ENCODE assay signal across 12 mouse cellular contexts in genomic region chr1:139049881-139050472, GRCm38 (mm10).
DNase-seq lines count a peak whose midpoint lies in the region; ATAC-seq lines count a peak whose summit lies in the region.
"Had no signal": no experiment of that assay in that cellular context is flagged by ENCODE, and none has a peak within 500 bp of the region (broad histone marks: within the 10 kb centered on the region; RNA-seq: fewer than 3 reads in every experiment).

No protein-coding gene starts in this region.

- no peak overlapping the region for H3K4me2 ChIP-seq in embryonic facial prominence, embryonic 11.5 days (ENCODE audit: low read depth, low read length)
- no peak overlapping the region for H3K4me2 ChIP-seq in midbrain, embryonic 13.5 days (replicated peaks)
- no peak overlapping the region for H3K4me2 ChIP-seq in embryonic facial prominence, embryonic 14.5 days (ENCODE audit: low read depth, low read length)
- H3K4me2 ChIP-seq: kidney, embryonic 15.5 days; limb, embryonic 15.5 days had no signal

- H3K27me3 ChIP-seq in embryonic facial prominence, embryonic 11.5 days (ENCODE audit: control insufficient read depth, insufficient read depth, low read length) = no peaks in the 10 kb centered on the region
- no peaks in the 10 kb centered on the region for H3K27me3 ChIP-seq in embryonic facial prominence, embryonic 10.5 days (replicated peaks; ENCODE audit: low read depth, poor library complexity, severe bottlenecking)
- H3K27me3 ChIP-seq in midbrain, embryonic 13.5 days = no peaks in the 10 kb centered on the region
- H3K27me3 ChIP-seq in midbrain, embryonic 10.5 days (ENCODE audit: low read depth, poor library complexity, severe bottlenecking) = no peaks in the 10 kb centered on the region
- H3K27me3 ChIP-seq in embryonic facial prominence, embryonic 14.5 days (replicated peaks; ENCODE audit: control insufficient read depth, insufficient read depth, low read length) = no peaks in the 10 kb centered on the region
- H3K27me3 ChIP-seq: kidney, embryonic 15.5 days; limb, embryonic 15.5 days had no signal

- no peak overlapping the region for H3K9ac ChIP-seq in embryonic facial prominence, embryonic 11.5 days (replicated peaks; ENCODE audit: low read length)
- H3K9ac ChIP-seq in midbrain, embryonic 13.5 days (replicated peaks) = no peak overlapping the region
- H3K9ac ChIP-seq in embryonic facial prominence, embryonic 14.5 days (ENCODE audit: low read depth, low read length) = no peak overlapping the region
- H3K9ac ChIP-seq: kidney, embryonic 15.5 days; limb, embryonic 15.5 days had no signal

- H3K4me3 ChIP-seq in embryonic facial prominence, embryonic 11.5 days (ENCODE audit: low read depth, low read length) = no peak overlapping the region
- no peak overlapping the region for H3K4me3 ChIP-seq in embryonic facial prominence, embryonic 10.5 days
- no peak overlapping the region for H3K4me3 ChIP-seq in midbrain, embryonic 13.5 days (replicated peaks)
- no peak overlapping the region for H3K4me3 ChIP-seq in midbrain, embryonic 10.5 days
- H3K4me3 ChIP-seq in embryonic facial prominence, embryonic 14.5 days (ENCODE audit: low read depth, low read length) = no peak overlapping the region
- H3K4me3 ChIP-seq: kidney, embryonic 15.5 days; limb, embryonic 15.5 days had no signal

- no peak overlapping the region for H3K27ac ChIP-seq in embryonic facial prominence, embryonic 11.5 days (replicated peaks; ENCODE audit: low read depth, low read length)
- H3K27ac ChIP-seq in embryonic facial prominence, embryonic 10.5 days (replicated peaks) = no peak overlapping the region
- 0 out of 2 replicates have a peak overlapping the region, but pooled peaks have one; percentile 0 for H3K27ac ChIP-seq in midbrain, embryonic 13.5 days
- H3K27ac ChIP-seq in midbrain, embryonic 10.5 days (replicated peaks) = no peak overlapping the region
- no peak overlapping the region for H3K27ac ChIP-seq in embryonic facial prominence, embryonic 14.5 days (replicated peaks; ENCODE audit: low read depth, low read length)
- H3K27ac ChIP-seq: kidney, embryonic 15.5 days; limb, embryonic 15.5 days had no signal

- no peaks in the 10 kb centered on the region for H3K9me3 ChIP-seq in embryonic facial prominence, embryonic 11.5 days (replicated peaks; ENCODE audit: control insufficient read depth, low read length)
- no peaks in the 10 kb centered on the region for H3K9me3 ChIP-seq in embryonic facial prominence, embryonic 10.5 days
- no peaks in the 10 kb centered on the region for H3K9me3 ChIP-seq in midbrain, embryonic 13.5 days
- H3K9me3 ChIP-seq in midbrain, embryonic 10.5 days (replicated peaks) = no peaks in the 10 kb centered on the region
- no peaks in the 10 kb centered on the region for H3K9me3 ChIP-seq in embryonic facial prominence, embryonic 14.5 days (ENCODE audit: control insufficient read depth, low read length)
- H3K9me3 ChIP-seq: kidney, embryonic 15.5 days; limb, embryonic 15.5 days had no signal

- WGBS in embryonic facial prominence, embryonic 11.5 days = 74% methylated on average over 11 of the region's 11 CpGs
- 74% methylated on average over 11 of the region's 11 CpGs for WGBS in embryonic facial prominence, embryonic 10.5 days
- 80% methylated on average over 11 of the region's 11 CpGs for WGBS in midbrain, embryonic 13.5 days
- 89% methylated on average over 11 of the region's 11 CpGs for WGBS in midbrain, embryonic 10.5 days
- 64% methylated on average over 11 of the region's 11 CpGs for WGBS in embryonic facial prominence, embryonic 14.5 days

- no peaks in the 10 kb centered on the region for H3K36me3 ChIP-seq in embryonic facial prominence, embryonic 11.5 days (replicated peaks; ENCODE audit: control insufficient read depth, insufficient read depth, low read depth, low read length)
- H3K36me3 ChIP-seq in embryonic facial prominence, embryonic 10.5 days (replicated peaks) = no peaks in the 10 kb centered on the region
- H3K36me3 ChIP-seq in midbrain, embryonic 13.5 days = no peaks in the 10 kb centered on the region
- H3K36me3 ChIP-seq in midbrain, embryonic 10.5 days = 0 out of 2 replicates have a peak, but pooled peaks cover 3% of the 10 kb centered on the region
- no peaks in the 10 kb centered on the region; the same call in 1 of the 2 replicates for H3K36me3 ChIP-seq in embryonic facial prominence, embryonic 14.5 days (ENCODE audit: control insufficient read depth, insufficient read depth, low read length)
- H3K36me3 ChIP-seq: kidney, embryonic 15.5 days; limb, embryonic 15.5 days had no signal

- no peaks in the 10 kb centered on the region for H3K4me1 ChIP-seq in embryonic facial prominence, embryonic 11.5 days (ENCODE audit: control insufficient read depth, insufficient read depth, low read length)
- H3K4me1 ChIP-seq in embryonic facial prominence, embryonic 10.5 days = peaks cover 12% of the 10 kb centered on the region
- peaks cover 3% of the 10 kb centered on the region; the same call in 1 of the 2 replicates for H3K4me1 ChIP-seq in midbrain, embryonic 13.5 days (replicated peaks)
- H3K4me1 ChIP-seq in midbrain, embryonic 10.5 days = no peaks in the 10 kb centered on the region
- no peaks in the 10 kb centered on the region for H3K4me1 ChIP-seq in embryonic facial prominence, embryonic 14.5 days (ENCODE audit: control insufficient read depth, insufficient read depth, low read length)
- H3K4me1 ChIP-seq: kidney, embryonic 15.5 days had no signal

- no peak for ATAC-seq in embryonic facial prominence, embryonic 11.5 days (replicated peaks; ENCODE audit: insufficient number of reproducible peaks, low FRiP score, low TSS enrichment, low read depth)
- ATAC-seq in midbrain, embryonic 13.5 days = no peak
- 0 out of 2 replicates have a peak, but pooled peaks have one; percentile 30 for ATAC-seq in embryonic facial prominence, embryonic 14.5 days (ENCODE audit: low read depth)

- DNase-seq in embryonic facial prominence, embryonic 11.5 days (ENCODE audit: low spot score) = peak; percentile 3
- no peak for DNase-seq in embryonic facial prominence, embryonic 10.5 days (ENCODE audit: low spot score)
- DNase-seq in midbrain, embryonic 10.5 days (ENCODE audit: low spot score) = no peak
- DNase-seq in embryonic facial prominence, embryonic 14.5 days (ENCODE audit: low spot score) = peak; percentile 10
- DNase-seq in right cerebral cortex, postnatal 4 days = peak; percentile 17
- no peak for DNase-seq in ovary, adult 18-20 months (ENCODE audit: low spot score)
- no peak for DNase-seq in thymus, postnatal 25 days
- DNase-seq: adrenal gland, postnatal 36 days; lung, postnatal 10 days had no signal

Comparison
In these comparisons a context has a peak if more than half of its experiments do, and no peak if none do; other contexts are left out.
1. DNase-seq: peak in embryonic facial prominence, embryonic 11.5 days (single experiment), embryonic facial prominence, embryonic 14.5 days (single experiment) and right cerebral cortex, postnatal 4 days (single experiment); none in embryonic facial prominence, embryonic 10.5 days (single experiment), midbrain, embryonic 10.5 days (single experiment), ovary, adult 18-20 months (single experiment) and thymus, postnatal 25 days (single experiment).